Mouse (Mus musculus) liver, embryonic 11.5 days (tissue): Measurements from ENCODE around the gene Ngdn. TPM values are rescaled to one million over a fixed set of nuclear protein-coding genes. Genes with fewer than 3 reads are reported as not detected.

Experiments used
- ATAC-seq: fragments of 200-750 bp; cut with Nextera tagmentation; replicated peaks from 2 replicates; pipeline ENCODE4 v1.8.0; 2017; ENCODE audit warnings: moderate number of reproducible peaks, mild to moderate bottlenecking, moderate TSS enrichment, moderate library complexity; ENCODE audit not compliant: low FRiP score
- DNase-seq: peaks from one replicate; pipeline ENCODE4 v3.0.0-alpha.2; 2017; ENCODE audit warnings: low spot score
- H3K27ac ChIP-seq: fragments of 300-500 bp; sonication (generic); 2 replicates; pipeline ENCODE4 v1.5.1; 2014; ENCODE audit warnings: mild to moderate bottlenecking, low read depth, low read length, control low read depth
- H3K27me3 ChIP-seq: fragments of 300-500 bp; sonication (generic); replicated peaks from 2 replicates; pipeline ENCODE4 v1.6.1; 2014; ENCODE audit warnings: low read length, mixed read lengths; ENCODE audit not compliant: control insufficient read depth, insufficient read depth
- H3K36me3 ChIP-seq: fragments of 300-500 bp; sonication (generic); 2 replicates; pipeline ENCODE4 v1.6.1; 2014; ENCODE audit warnings: mild to moderate bottlenecking, low read length, moderate library complexity, mixed read lengths; ENCODE audit not compliant: control insufficient read depth, insufficient read depth
- H3K4me1 ChIP-seq: fragments of 300-500 bp; sonication (generic); replicated peaks from 2 replicates; pipeline ENCODE4 v1.6.1; 2014; ENCODE audit warnings: low read length, mixed read lengths; ENCODE audit not compliant: control insufficient read depth, insufficient read depth
- H3K4me2 ChIP-seq: fragments of 300-500 bp; sonication (generic); 2 replicates; pipeline ENCODE4 v1.6.1; 2014; ENCODE audit warnings: mild to moderate bottlenecking, control low read depth, moderate library complexity
- H3K4me3 ChIP-seq: fragments of 300-500 bp; sonication (generic); 2 replicates; pipeline ENCODE4 v1.5.1; 2014; ENCODE audit warnings: low read depth, low read length, control low read depth
- H3K9ac ChIP-seq: fragments of 300-500 bp; sonication (generic); 2 replicates; pipeline ENCODE4 v1.6.1; 2014; ENCODE audit warnings: low read depth, low read length, control low read depth
- H3K9me3 ChIP-seq: fragments of 300-500 bp; sonication (generic); 2 replicates; pipeline ENCODE4 v1.6.1; 2016; ENCODE audit warnings: low read length, inconsistent platforms, mixed read lengths; ENCODE audit not compliant: control insufficient read depth
- WGBS: fragments of 180-500 bp; shearing (Covaris S2); extraction: QIAGEN DNeasy Blood & Tissue Kit; methylation state at CpG from one replicate; pipeline ENCODE4 v1.1.7; 2014; 5-methylcytosine and 5-hydroxymethylcytosine counted together
- polyA plus RNA-seq: library from polyadenylated mRNA; unstranded; fragments of >200 nt; fragmentation: Nextera tagmentation; extraction: Ambion mirVana; gene quantifications from 2 replicates; pipeline ENCODE4 v1.2.1, GENCODE M21; 2014

The Ngdn gene
- polyA plus RNA-seq, 1 experiment from 2014 or later, result 95.6 TPM

GRCm38 (mm10) chr14:55014591-55014990 lies 663 bp upstream of the Ngdn start:
- WGBS, result under 1% methylated on average over 27 of the region's 27 CpGs
- Histone ChIP-seq H3K9me3 (no peaks in the 10 kb centered on the region), H3K27ac (peak overlapping the region; percentile 38; the same call in 1 of the 2 replicates), H3K9ac (peak overlapping the region; percentile 75), H3K36me3 (peaks cover 2% of the 10 kb centered on the region; the same call in 1 of the 2 replicates), H3K4me2 (peak overlapping the region; percentile 78), H3K27me3 (no peaks in the 10 kb centered on the region), H3K4me3 (peak overlapping the region; percentile 76), H3K4me1 (0 out of 2 replicates have a peak, but pooled peaks cover 3% of the 10 kb centered on the region)
- ATAC-seq (peak; percentile 44), DNase-seq (no peak)

GRCm38 (mm10) chr14:55015767-55016111 lies 485 bp downstream of the Ngdn start:
- Histone ChIP-seq H3K4me1 (0 out of 2 replicates have a peak, but pooled peaks cover 3% of the 10 kb centered on the region), H3K4me3 (peak overlapping the region; percentile 76), H3K36me3 (peaks cover 2% of the 10 kb centered on the region; the same call in 1 of the 2 replicates), H3K27me3 (no peaks in the 10 kb centered on the region), H3K9ac (peak overlapping the region; percentile 81), H3K27ac (peak overlapping the region; percentile 70), H3K9me3 (no peaks in the 10 kb centered on the region), H3K4me2 (peak overlapping the region; percentile 86)
- DNase-seq (no peak), ATAC-seq (no peak)
- under 1% methylated on average over 17 of the region's 17 CpGs for WGBS

- DNase-seq (no peak), ATAC-seq (no peak)
- Histone ChIP-seq H3K9ac (no peak overlapping the region), H3K4me1 (0 out of 2 replicates have a peak, but pooled peaks cover 3% of the 10 kb centered on the region), H3K4me2 (no peak overlapping the region), H3K27me3 (no peaks in the 10 kb centered on the region), H3K4me3 (no peak overlapping the region), H3K36me3 (peaks cover 6% of the 10 kb centered on the region; the same call in 1 of the 2 replicates), H3K27ac (no peak overlapping the region), H3K9me3 (no peaks in the 10 kb centered on the region)
- WGBS, result 90% methylated on average over 16 of the region's 16 CpGs
Observed at GRCm38 (mm10) chr14:55016876-55017275, 1.6 kb downstream of the Ngdn start.

GRCm38 (mm10) chr14:55020394-55020793 lies 5.1 kb downstream of the Ngdn start:
- H3K27me3 ChIP-seq, result no peaks in the 10 kb centered on the region
- WGBS, result 93% methylated on average over 9 of the region's 9 CpGs
- H3K4me1 ChIP-seq, result 0 out of 2 replicates have a peak, but pooled peaks cover 3% of the 10 kb centered on the region
- H3K9me3 ChIP-seq, result no peaks in the 10 kb centered on the region
- ATAC-seq (no peak), DNase-seq (no peak)
- no peak overlapping the region for H3K4me2 ChIP-seq
- no peak overlapping the region for H3K9ac ChIP-seq
- H3K27ac ChIP-seq, result no peak overlapping the region
- H3K4me3 ChIP-seq, result no peak overlapping the region
- H3K36me3 ChIP-seq, result peaks cover 18% of the 10 kb centered on the region

- Histone ChIP-seq H3K9ac (no peak overlapping the region), H3K4me2 (no peak overlapping the region), H3K27ac (no peak overlapping the region), H3K9me3 (no peaks in the 10 kb centered on the region), H3K36me3 (peaks cover 18% of the 10 kb centered on the region), H3K4me1 (no peaks in the 10 kb centered on the region), H3K4me3 (no peak overlapping the region), H3K27me3 (no peaks in the 10 kb centered on the region)
- DNase-seq (no peak), ATAC-seq (no peak)
- 89% methylated on average over 15 of the region's 15 CpGs for WGBS
Observed at GRCm38 (mm10) chr14:55023011-55023410, 7.8 kb downstream of the Ngdn start.

GRCm38 (mm10) chr14:55024236-55024635 lies 9.0 kb downstream of the Ngdn start:
- Histone ChIP-seq H3K27me3 (no peaks in the 10 kb centered on the region), H3K27ac (no peak overlapping the region), H3K4me3 (no peak overlapping the region), H3K9ac (no peak overlapping the region), H3K36me3 (peaks cover 16% of the 10 kb centered on the region), H3K4me1 (peaks cover 7% of the 10 kb centered on the region), H3K9me3 (no peaks in the 10 kb centered on the region), H3K4me2 (no peak overlapping the region)
- 71% methylated on average over 7 of the region's 7 CpGs for WGBS
- ATAC-seq (no peak), DNase-seq (no peak)

GRCm38 (mm10) chr14:55025527-55025926 lies 10.3 kb downstream of the Ngdn start:
- no peak overlapping the region for H3K27ac ChIP-seq
- H3K36me3 ChIP-seq, result peaks cover 16% of the 10 kb centered on the region
- DNase-seq, result no peak
- no peaks in the 10 kb centered on the region for H3K27me3 ChIP-seq
- H3K4me2 ChIP-seq, result no peak overlapping the region
- WGBS, result 75% methylated on average over 5 of the region's 5 CpGs
- ATAC-seq, result no peak
- no peaks in the 10 kb centered on the region for H3K9me3 ChIP-seq
- H3K9ac ChIP-seq, result no peak overlapping the region
- H3K4me1 ChIP-seq, result peaks cover 11% of the 10 kb centered on the region
- H3K4me3 ChIP-seq, result no peak overlapping the region

GRCm38 (mm10) chr14:55027251-55027650 lies 12.0 kb downstream of the Ngdn start:
- DNase-seq (no peak), ATAC-seq (no peak)

GRCm38 (mm10) chr14:55027653-55028052 lies 12.4 kb downstream of the Ngdn start:
- no peak overlapping the region for H3K27ac ChIP-seq
- DNase-seq, result no peak
- WGBS, result 47% methylated on average over 6 of the region's 6 CpGs
- peaks cover 7% of the 10 kb centered on the region for H3K36me3 ChIP-seq
- H3K4me2 ChIP-seq, result no peak overlapping the region
- no peak for ATAC-seq
- H3K4me1 ChIP-seq, result peaks cover 11% of the 10 kb centered on the region
- H3K27me3 ChIP-seq, result no peaks in the 10 kb centered on the region
- no peak overlapping the region for H3K4me3 ChIP-seq
- H3K9ac ChIP-seq, result no peak overlapping the region
- H3K9me3 ChIP-seq, result no peaks in the 10 kb centered on the region

More at GRCm38 (mm10) chr14:55027251-55027650, 12.0 kb downstream of the Ngdn start:
- H3K27me3 ChIP-seq, result no peaks in the 10 kb centered on the region
- no peaks in the 10 kb centered on the region for H3K9me3 ChIP-seq
- H3K4me2 ChIP-seq, result no peak overlapping the region
- peaks cover 9% of the 10 kb centered on the region for H3K36me3 ChIP-seq
- 26% methylated on average over 5 of the region's 5 CpGs for WGBS
- H3K4me1 ChIP-seq, result peaks cover 11% of the 10 kb centered on the region
- no peak overlapping the region for H3K4me3 ChIP-seq
- H3K9ac ChIP-seq, result no peak overlapping the region
- H3K27ac ChIP-seq, result no peak overlapping the region
